Mouse (Mus musculus) gastrocnemius, adult 2 months (tissue): ENCODE data around the gene Hp1bp3. TPM values are rescaled to one million over a fixed set of nuclear protein-coding genes. Genes with fewer than 3 reads are reported as not detected.

Source experiments
- DNase-seq: peaks from one replicate; pipeline ENCODE4 v3.0.0; 2022
- H3K27ac ChIP-seq: fragments of 200-600 bp; 2 replicates; pipeline ENCODE4 v1.8.1; 2022; ENCODE audit warnings: mild to moderate bottlenecking
- H3K4me3 ChIP-seq: fragments of 200-600 bp; 2 replicates; pipeline ENCODE4 v1.8.1; 2022; ENCODE audit warnings: mild to moderate bottlenecking, moderate library complexity
- CTCF ChIP-seq: fragments of 200-600 bp; IDR thresholded peaks from 2 replicates; pipeline ENCODE4 v1.8.1; 2022; ENCODE audit warnings: antibody characterized with exemption, mild to moderate bottlenecking, moderate library complexity
- intact Hi-C: fragments of 180-260 bp; cut with DNase I; formaldehyde crosslinking; loops from one replicate; pipeline ENCODE4 v1.15.1; 2025
- long read RNA-seq, 2 experiments: library from polyadenylated mRNA; stranded (forward); transcript quantifications; one replicate each; pipeline ENCODE4 v2.0.0; 2021
- total RNA-seq, 2 experiments: library from RNA; stranded (reverse); gene quantifications; 2 replicates each; pipeline ENCODE4 v1.2.3; 2021

Hp1bp3 gene
- 10 to 100 TPM; 50.8 to 67.8 TPM for total RNA-seq
- long read RNA-seq, experiment 1, transcript Hp1bp3-201 (13 exons, 3,311 nt), result major isoform, 10 of 47 reads
- long read RNA-seq, experiment 1, transcript Hp1bp3-202 (12 exons, 3,113 nt), result minor isoform, 6 of 47 reads
- long read RNA-seq, experiment 1, partial matches to known transcripts, result 12 of 47 reads
- long read RNA-seq, experiment 1, other reads (novel, unspliced or antisense), result 18 of 47 reads
- long read RNA-seq, experiment 2, transcript Hp1bp3-202 (12 exons, 3,113 nt), result minor isoform, 8 of 51 reads
- long read RNA-seq, experiment 2, transcript Hp1bp3-201 (13 exons, 3,311 nt), result major isoform, 14 of 51 reads
- long read RNA-seq, experiment 2, transcript Hp1bp3-214 (13 exons, 3,361 nt), result minor isoform, 5 of 51 reads
- long read RNA-seq, experiment 2, partial matches to known transcripts, result 14 of 51 reads
- long read RNA-seq, experiment 2, other reads (novel, unspliced or antisense), result 10 of 51 reads

GRCm38 (mm10) chr4:138216200-138216890 lies at the start of gene Hp1bp3:
Hp1bp3 (plus strand) TSS chr4:138216296.
- DNase-seq, result peak; percentile 87
- Histone ChIP-seq H3K4me3 (peak within 1 kb of the TSS; percentile 99), H3K27ac (peak within 1 kb of the TSS; percentile 98)
- TF ChIP-seq CTCF, result no peak
- intact Hi-C loops, result no loop called here

- TF ChIP-seq CTCF, result no peak
- no peak overlapping the region for H3K4me3 ChIP-seq
- intact Hi-C loops, result no loop called here
These were observed 49.6 kb upstream of the Hp1bp3 start for GRCm38 (mm10) chr4:138166519-138166918.

GRCm38 (mm10) chr4:138168162-138168561 lies 47.9 kb upstream of the Hp1bp3 start:
- Histone ChIP-seq H3K4me3 (no peak overlapping the region), H3K27ac (no peak overlapping the region)
- no peak for DNase-seq
- intact Hi-C loops, result no loop called here
- no peak for TF ChIP-seq CTCF

More at GRCm38 (mm10) chr4:138166519-138166918, 49.6 kb upstream of the Hp1bp3 start:
- no peak for DNase-seq
- H3K27ac ChIP-seq, result no peak overlapping the region

- intact Hi-C loops, result no loop called here
- Histone ChIP-seq H3K4me3 (no peak overlapping the region), H3K27ac (no peak overlapping the region)
- TF ChIP-seq CTCF, result no peak
- no peak for DNase-seq
These were observed 46.7 kb upstream of the Hp1bp3 start for GRCm38 (mm10) chr4:138169420-138169819.

- H3K27ac ChIP-seq, result no peak overlapping the region
- TF ChIP-seq CTCF, result no peak
- intact Hi-C loops, result no loop called here
- no peak for DNase-seq
- H3K4me3 ChIP-seq, result no peak overlapping the region
These were observed 43.4 kb upstream of the Hp1bp3 start for GRCm38 (mm10) chr4:138172686-138173085.

GRCm38 (mm10) chr4:138179391-138179790 lies 36.7 kb upstream of the Hp1bp3 start:
- Histone ChIP-seq H3K4me3 (no peak overlapping the region), H3K27ac (no peak overlapping the region)
- DNase-seq, result peak; percentile 19
- no peak for TF ChIP-seq CTCF
- intact Hi-C loops, result no loop called here

- intact Hi-C loops, result no loop called here
- H3K4me3 ChIP-seq, result no peak overlapping the region
- no peak overlapping the region for H3K27ac ChIP-seq
- no peak for TF ChIP-seq CTCF
- DNase-seq, result peak; percentile 8
These were observed 35.4 kb upstream of the Hp1bp3 start for GRCm38 (mm10) chr4:138180719-138181118.

- H3K27ac ChIP-seq, result 0 out of 2 replicates have a peak overlapping the region, but pooled peaks have one; percentile 65
- intact Hi-C loops, result no loop called here
- H3K4me3 ChIP-seq, result no peak overlapping the region
- DNase-seq, result peak; percentile 3
- TF ChIP-seq CTCF, result no peak
These were observed 32.0 kb upstream of the Hp1bp3 start for GRCm38 (mm10) chr4:138184056-138184455.

- intact Hi-C loops, result no loop called here
- DNase-seq, result peak; percentile 48
- H3K4me3 ChIP-seq, result no peak overlapping the region
- no peak for TF ChIP-seq CTCF
- peak overlapping the region; percentile 65 for H3K27ac ChIP-seq
These were observed 31.5 kb upstream of the Hp1bp3 start for GRCm38 (mm10) chr4:138184573-138184981.

- no peak overlapping the region for H3K27ac ChIP-seq
- peak; percentile 11 for DNase-seq
- TF ChIP-seq CTCF, result no peak
- no peak overlapping the region for H3K4me3 ChIP-seq
- intact Hi-C loops, result no loop called here
These were observed 30.1 kb upstream of the Hp1bp3 start for GRCm38 (mm10) chr4:138185961-138186360.

- Histone ChIP-seq H3K4me3 (no peak overlapping the region), H3K27ac (no peak overlapping the region)
- no peak for TF ChIP-seq CTCF
- intact Hi-C loops, result no loop called here
- DNase-seq, result peak; percentile 14
These were observed 28.1 kb upstream of the Hp1bp3 start for GRCm38 (mm10) chr4:138187995-138188394.

- no peak overlapping the region for H3K27ac ChIP-seq
- TF ChIP-seq CTCF, result no peak
- no peak overlapping the region for H3K4me3 ChIP-seq
- intact Hi-C loops, result no loop called here
- peak; percentile 10 for DNase-seq
These were observed 23.5 kb upstream of the Hp1bp3 start for GRCm38 (mm10) chr4:138192561-138192960.

GRCm38 (mm10) chr4:138200769-138201168 lies 15.3 kb upstream of the Hp1bp3 start:
- intact Hi-C loops, result no loop called here
- H3K27ac ChIP-seq, result no peak overlapping the region
- H3K4me3 ChIP-seq, result no peak overlapping the region
- DNase-seq, result no peak
- TF ChIP-seq CTCF, result no peak
